Mouse (Mus musculus): ENCODE data around the gene Zfp37. TPM values are rescaled to one million over a fixed set of nuclear protein-coding genes. Genes with fewer than 3 reads are reported as not detected.

Gene Zfp37
- 2.5 TPM for polyA plus RNA-seq (2015; fragmentation: Illumina TruSeq; extraction: RNeasy Lipid Tissue Mini Kit (QIAGEN cat#74804); ENCODE audit: insufficient read depth, low replicate concordance)

GRCm38 (mm10) chr4:62230769-62231168 is at the start of gene Zfp37:
Zfp37 (minus strand) TSS chr4:62231047.

GRCm38 (mm10) chr4:62262276-62262675 is 31.4 kb upstream of the Zfp37 start, which contains the start of gene Slc31a2:
Slc31a2 (plus strand) TSS chr4:62262562.

GRCm38 (mm10) chr4:62150811-62151210 is 80.0 kb downstream of the Zfp37 start, which contains the start of gene Mup21:
Mup21 (minus strand) TSS chr4:62150863.

Other genes with a start within 250 kb of the Zfp37 start
- not detected for gene Mup20, start 176.9 kb downstream of the Zfp37 start, polyA plus RNA-seq (2015; fragmentation: Illumina TruSeq; extraction: RNeasy Lipid Tissue Mini Kit (QIAGEN cat#74804); ENCODE audit: insufficient read depth, low replicate concordance)
- gene Mup3, start 143.7 kb downstream of the Zfp37 start, polyA plus RNA-seq (2015; fragmentation: Illumina TruSeq; extraction: RNeasy Lipid Tissue Mini Kit (QIAGEN cat#74804); ENCODE audit: insufficient read depth, low replicate concordance), result not detected
- gene Mup21, start 80.2 kb downstream of the Zfp37 start, polyA plus RNA-seq (2015; fragmentation: Illumina TruSeq; extraction: RNeasy Lipid Tissue Mini Kit (QIAGEN cat#74804); ENCODE audit: insufficient read depth, low replicate concordance), result not detected
- gene Slc31a2, start 31.5 kb upstream of the Zfp37 start, polyA plus RNA-seq (2015; fragmentation: Illumina TruSeq; extraction: RNeasy Lipid Tissue Mini Kit (QIAGEN cat#74804); ENCODE audit: insufficient read depth, low replicate concordance), result 13.1 TPM
- 51.8 TPM for gene Fkbp15, start 129.5 kb upstream of the Zfp37 start, polyA plus RNA-seq (2015; fragmentation: Illumina TruSeq; extraction: RNeasy Lipid Tissue Mini Kit (QIAGEN cat#74804); ENCODE audit: insufficient read depth, low replicate concordance)
- gene Slc31a1, start 129.7 kb upstream of the Zfp37 start, polyA plus RNA-seq (2015; fragmentation: Illumina TruSeq; extraction: RNeasy Lipid Tissue Mini Kit (QIAGEN cat#74804); ENCODE audit: insufficient read depth, low replicate concordance), result 23.6 TPM
- 81.9 TPM for gene Cdc26, start 177.6 kb upstream of the Zfp37 start, polyA plus RNA-seq (2015; fragmentation: Illumina TruSeq; extraction: RNeasy Lipid Tissue Mini Kit (QIAGEN cat#74804); ENCODE audit: insufficient read depth, low replicate concordance)
- 19.2 TPM for gene Prpf4, start 177.8 kb upstream of the Zfp37 start, polyA plus RNA-seq (2015; fragmentation: Illumina TruSeq; extraction: RNeasy Lipid Tissue Mini Kit (QIAGEN cat#74804); ENCODE audit: insufficient read depth, low replicate concordance)
- gene Rnf183, start 204.2 kb upstream of the Zfp37 start, polyA plus RNA-seq (2015; fragmentation: Illumina TruSeq; extraction: RNeasy Lipid Tissue Mini Kit (QIAGEN cat#74804); ENCODE audit: insufficient read depth, low replicate concordance), result not detected
- 0.55 TPM for gene Wdr31, start 239.8 kb upstream of the Zfp37 start, polyA plus RNA-seq (2015; fragmentation: Illumina TruSeq; extraction: RNeasy Lipid Tissue Mini Kit (QIAGEN cat#74804); ENCODE audit: insufficient read depth, low replicate concordance)
- gene Bspry, start 249.0 kb upstream of the Zfp37 start, polyA plus RNA-seq (2015; fragmentation: Illumina TruSeq; extraction: RNeasy Lipid Tissue Mini Kit (QIAGEN cat#74804); ENCODE audit: insufficient read depth, low replicate concordance), result 0.80 TPM